Mouse (Mus musculus): ENCODE measurements at regions not wholly inside any gene's neighbourhood (a gene's known extent, or its start where the extent isn't known, plus 50 kb on each side); places are given as distances from the start of the nearest gene placed in this dataset.

DNA sequence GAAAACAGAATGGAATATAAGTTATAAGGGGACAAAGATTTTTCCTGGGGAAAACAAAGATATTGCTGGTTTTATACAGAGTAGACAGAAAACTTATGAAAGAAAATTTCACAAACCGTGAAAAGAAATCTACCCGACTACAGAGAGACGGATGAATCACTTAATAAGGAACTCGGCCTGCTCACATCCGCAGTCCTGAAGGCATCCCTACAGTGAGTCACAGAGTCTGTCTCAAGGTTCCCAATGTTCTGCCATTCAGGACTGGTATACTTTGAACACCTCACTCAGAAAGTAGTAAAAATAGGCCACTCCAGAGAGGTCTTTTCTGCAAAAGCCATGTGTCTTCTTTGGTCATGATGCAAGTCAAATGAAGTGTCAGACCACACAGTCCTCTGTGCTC is 463.5 kb downstream of the Sorl1 start:
- no peaks in the 10 kb centered on the region for H3K79me3 ChIP-seq (ENCODE audit: low read depth)
- no peaks in the 10 kb centered on the region for H3K79me2 ChIP-seq (ENCODE audit: control insufficient read depth, insufficient read depth)
- no peaks in the 10 kb centered on the region for H3K36me3 ChIP-seq (ENCODE audit: control insufficient read depth, insufficient read depth)
- no peak for TF ChIP-seq USF1 (IDR thresholded peaks at IDR 0.05; ENCODE audit: low read depth)
- no peak for TF ChIP-seq CTCF (IDR thresholded peaks at IDR 0.05; ENCODE audit: control insufficient read depth, insufficient read depth, insufficient read length)
- TF ChIP-seq MYOG (IDR thresholded peaks at IDR 0.05; ENCODE audit: control insufficient read depth, extremely low read depth, insufficient read length) = no peak
- no peak for TF ChIP-seq MYOD1 (IDR thresholded peaks at IDR 0.05; ENCODE audit: control insufficient read depth, insufficient read length, low read depth)
- no peak for TF ChIP-seq CEBPB (IDR thresholded peaks at IDR 0.05; ENCODE audit: low read depth)
- no peak for TF ChIP-seq FOSL1 (IDR thresholded peaks at IDR 0.05; ENCODE audit: insufficient read depth, low read length, poor library complexity, severe bottlenecking)
- TF ChIP-seq MAX (IDR thresholded peaks at IDR 0.05) = no peak
- H3K27me3 ChIP-seq (ENCODE audit: control insufficient read depth, insufficient read depth, insufficient read length) = no peaks in the 10 kb centered on the region
- no peak overlapping the region for H3ac ChIP-seq (ENCODE audit: control insufficient read depth, insufficient read length, low read depth)
- H3K4me3 ChIP-seq (ENCODE audit: insufficient read depth, poor library complexity, severe bottlenecking) = no peak overlapping the region

DNA sequence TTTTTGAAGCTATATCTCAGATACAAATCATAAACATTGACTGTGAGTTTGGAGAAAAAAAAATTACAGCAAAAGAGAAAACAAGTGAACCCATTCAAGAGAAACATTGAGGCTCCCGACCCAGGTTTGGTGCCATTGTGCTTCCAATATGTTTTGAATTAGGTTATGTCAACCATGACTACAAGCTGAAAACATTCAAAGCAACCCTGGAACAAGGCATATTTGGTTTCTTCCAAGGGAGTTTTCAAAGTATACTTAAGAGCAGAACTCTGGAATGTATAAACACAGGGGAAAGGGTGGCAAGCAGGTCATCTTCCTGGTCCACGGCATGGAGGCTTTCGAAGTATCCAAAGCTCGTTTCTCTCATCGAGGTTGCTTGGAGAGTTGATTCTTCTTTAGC is 464.1 kb downstream of the Sorl1 start:
- Histone ChIP-seq H3K27me3 (ENCODE audit: control insufficient read depth, insufficient read depth, insufficient read length) (no peaks in the 10 kb centered on the region), H3K79me2 (ENCODE audit: control insufficient read depth, insufficient read depth) (no peaks in the 10 kb centered on the region), H3K4me3 (ENCODE audit: insufficient read depth, poor library complexity, severe bottlenecking) (no peak overlapping the region), H3K79me3 (ENCODE audit: low read depth) (no peaks in the 10 kb centered on the region), H3K36me3 (ENCODE audit: control insufficient read depth, insufficient read depth) (no peaks in the 10 kb centered on the region), H3ac (ENCODE audit: control insufficient read depth, insufficient read length, low read depth) (no peak overlapping the region)
- no peak for TF ChIP-seq USF1 (IDR thresholded peaks at IDR 0.05; ENCODE audit: low read depth)
- TF ChIP-seq MYOG (IDR thresholded peaks at IDR 0.05; ENCODE audit: control insufficient read depth, extremely low read depth, insufficient read length) = no peak
- no peak for TF ChIP-seq FOSL1 (IDR thresholded peaks at IDR 0.05; ENCODE audit: insufficient read depth, low read length, poor library complexity, severe bottlenecking)
- no peak for TF ChIP-seq MAX (IDR thresholded peaks at IDR 0.05)
- TF ChIP-seq MYOD1 (IDR thresholded peaks at IDR 0.05; ENCODE audit: control insufficient read depth, insufficient read length, low read depth) = no peak
- TF ChIP-seq CTCF (IDR thresholded peaks at IDR 0.05; ENCODE audit: control insufficient read depth, insufficient read depth, insufficient read length) = no peak
- TF ChIP-seq CEBPB (IDR thresholded peaks at IDR 0.05; ENCODE audit: low read depth) = no peak

DNA sequence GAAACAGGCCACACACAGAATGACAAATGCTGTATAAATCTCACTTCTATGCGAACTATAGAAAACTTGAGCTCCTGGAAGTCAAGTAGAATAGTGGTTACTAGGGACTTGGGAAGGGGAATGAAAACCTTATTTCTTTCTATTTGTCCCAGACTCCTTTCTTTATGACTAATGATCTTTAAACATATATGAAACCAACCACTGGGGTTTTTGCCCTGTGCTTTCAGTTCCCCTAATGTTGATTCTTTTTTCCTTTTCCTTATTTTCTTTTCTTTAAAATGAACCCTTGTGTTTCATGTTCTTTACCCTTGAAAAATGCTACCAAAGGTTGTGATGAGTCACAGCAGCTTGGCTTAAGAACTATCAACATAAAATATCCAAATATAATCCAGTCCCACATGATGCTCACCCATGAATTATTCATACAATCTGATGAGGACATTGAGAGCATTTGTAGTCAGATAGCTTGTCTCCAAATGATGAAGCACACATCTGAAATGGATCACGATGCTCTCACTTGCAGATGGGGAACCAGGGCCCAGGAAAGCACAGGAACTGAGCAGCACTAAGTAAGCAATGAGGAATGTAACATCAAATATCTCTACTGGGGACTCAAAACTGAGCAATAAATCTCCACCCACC is 470.2 kb upstream of the Ubash3b start:
- Histone ChIP-seq H3K4me3 (ENCODE audit: insufficient read depth, poor library complexity, severe bottlenecking) (no peak overlapping the region), H3K36me3 (ENCODE audit: control insufficient read depth, insufficient read depth) (no peaks in the 10 kb centered on the region), H3K79me2 (ENCODE audit: control insufficient read depth, insufficient read depth) (no peaks in the 10 kb centered on the region), H3ac (ENCODE audit: control insufficient read depth, insufficient read length, low read depth) (no peak overlapping the region), H3K27me3 (ENCODE audit: control insufficient read depth, insufficient read depth, insufficient read length) (no peaks in the 10 kb centered on the region), H3K79me3 (ENCODE audit: low read depth) (no peaks in the 10 kb centered on the region)
- no peak for TF ChIP-seq MYOD1 (IDR thresholded peaks at IDR 0.05; ENCODE audit: control insufficient read depth, insufficient read length, low read depth)
- TF ChIP-seq MYOG (IDR thresholded peaks at IDR 0.05; ENCODE audit: control insufficient read depth, extremely low read depth, insufficient read length) = no peak
- TF ChIP-seq MAX (IDR thresholded peaks at IDR 0.05) = no peak
- no peak for TF ChIP-seq FOSL1 (IDR thresholded peaks at IDR 0.05; ENCODE audit: insufficient read depth, low read length, poor library complexity, severe bottlenecking)

DNA sequence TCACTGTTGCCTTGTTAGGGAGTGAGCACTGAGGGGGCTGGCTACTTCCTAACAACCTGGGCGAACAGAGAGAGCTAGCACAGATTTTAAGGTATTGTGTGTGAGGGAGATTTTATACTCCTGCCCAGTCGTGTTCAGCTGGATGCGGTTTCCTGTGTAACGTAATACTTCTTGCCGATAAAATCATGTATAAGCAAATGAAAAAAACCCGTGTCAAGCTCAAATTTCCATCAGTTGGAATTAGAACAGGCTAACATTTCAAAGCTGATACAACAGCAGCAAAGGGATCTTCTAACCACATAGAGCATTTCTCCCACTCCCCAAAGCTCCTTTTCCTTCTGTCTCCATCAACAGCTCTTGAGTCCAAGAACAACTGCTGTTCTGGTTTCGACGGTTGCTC is 459.8 kb upstream of the Ubash3b start:
- Histone ChIP-seq H3K79me2 (ENCODE audit: control insufficient read depth, insufficient read depth) (no peaks in the 10 kb centered on the region), H3ac (ENCODE audit: control insufficient read depth, insufficient read length, low read depth) (no peak overlapping the region), H3K79me3 (ENCODE audit: low read depth) (no peaks in the 10 kb centered on the region), H3K27me3 (ENCODE audit: control insufficient read depth, insufficient read depth, insufficient read length) (no peaks in the 10 kb centered on the region), H3K36me3 (ENCODE audit: control insufficient read depth, insufficient read depth) (no peaks in the 10 kb centered on the region), H3K4me3 (ENCODE audit: insufficient read depth, poor library complexity, severe bottlenecking) (no peak overlapping the region)
- TF ChIP-seq MYOG (IDR thresholded peaks at IDR 0.05; ENCODE audit: control insufficient read depth, extremely low read depth, insufficient read length) = no peak
- TF ChIP-seq MAX (IDR thresholded peaks at IDR 0.05) = no peak
- no peak for TF ChIP-seq FOSL1 (IDR thresholded peaks at IDR 0.05; ENCODE audit: insufficient read depth, low read length, poor library complexity, severe bottlenecking)
- TF ChIP-seq MYOD1 (IDR thresholded peaks at IDR 0.05; ENCODE audit: control insufficient read depth, insufficient read length, low read depth) = no peak
- TF ChIP-seq USF1 (IDR thresholded peaks at IDR 0.05; ENCODE audit: low read depth) = no peak
- no peak for TF ChIP-seq CEBPB (IDR thresholded peaks at IDR 0.05; ENCODE audit: low read depth)
- TF ChIP-seq CTCF (IDR thresholded peaks at IDR 0.05; ENCODE audit: control insufficient read depth, insufficient read depth, insufficient read length) = no peak

DNA sequence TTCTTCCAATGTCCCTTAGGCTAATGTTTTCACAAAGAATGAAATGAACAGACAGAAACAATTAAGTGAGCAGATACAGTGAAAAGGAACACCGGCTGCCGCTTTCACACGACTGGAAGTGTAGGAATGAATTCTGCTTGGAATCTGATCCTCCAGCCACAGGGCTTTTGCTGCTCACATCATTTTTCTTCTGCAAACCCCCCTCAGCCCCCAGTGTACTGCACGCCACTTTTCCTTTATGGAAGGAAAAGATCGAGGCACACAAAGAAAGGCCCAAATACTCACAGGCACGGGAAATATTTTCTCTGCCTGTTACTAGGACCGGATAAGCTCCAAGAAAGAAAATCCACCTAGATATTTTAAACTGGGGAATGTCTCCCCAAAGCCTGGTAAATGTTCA is 452.5 kb upstream of the Ubash3b start:
- TF ChIP-seq MYOG (IDR thresholded peaks at IDR 0.05; ENCODE audit: control insufficient read depth, extremely low read depth, insufficient read length) (no peak), FOSL1 (IDR thresholded peaks at IDR 0.05; ENCODE audit: insufficient read depth, low read length, poor library complexity, severe bottlenecking) (no peak), MAX (IDR thresholded peaks at IDR 0.05) (no peak), MYOD1 (IDR thresholded peaks at IDR 0.05; ENCODE audit: control insufficient read depth, insufficient read length, low read depth) (no peak), CEBPB (IDR thresholded peaks at IDR 0.05; ENCODE audit: low read depth) (no peak), CTCF (IDR thresholded peaks at IDR 0.05; ENCODE audit: control insufficient read depth, insufficient read depth, insufficient read length) (no peak), USF1 (IDR thresholded peaks at IDR 0.05; ENCODE audit: low read depth) (no peak)
- Histone ChIP-seq H3K79me3 (ENCODE audit: low read depth) (no peaks in the 10 kb centered on the region), H3ac (ENCODE audit: control insufficient read depth, insufficient read length, low read depth) (no peak overlapping the region), H3K27me3 (ENCODE audit: control insufficient read depth, insufficient read depth, insufficient read length) (no peaks in the 10 kb centered on the region), H3K4me3 (ENCODE audit: insufficient read depth, poor library complexity, severe bottlenecking) (no peak overlapping the region), H3K79me2 (ENCODE audit: control insufficient read depth, insufficient read depth) (no peaks in the 10 kb centered on the region), H3K36me3 (ENCODE audit: control insufficient read depth, insufficient read depth) (no peaks in the 10 kb centered on the region)

Measured in C2C12 (cell line).